Mouse (Mus musculus) urinary bladder, postnatal 10 days (tissue): ENCODE results near the gene Agap1.

Experiments
- DNase-seq: peaks from one replicate; pipeline ENCODE4 v3.0.0; 2022; ENCODE audit warnings: low spot score

The Agap1 gene

DNA sequence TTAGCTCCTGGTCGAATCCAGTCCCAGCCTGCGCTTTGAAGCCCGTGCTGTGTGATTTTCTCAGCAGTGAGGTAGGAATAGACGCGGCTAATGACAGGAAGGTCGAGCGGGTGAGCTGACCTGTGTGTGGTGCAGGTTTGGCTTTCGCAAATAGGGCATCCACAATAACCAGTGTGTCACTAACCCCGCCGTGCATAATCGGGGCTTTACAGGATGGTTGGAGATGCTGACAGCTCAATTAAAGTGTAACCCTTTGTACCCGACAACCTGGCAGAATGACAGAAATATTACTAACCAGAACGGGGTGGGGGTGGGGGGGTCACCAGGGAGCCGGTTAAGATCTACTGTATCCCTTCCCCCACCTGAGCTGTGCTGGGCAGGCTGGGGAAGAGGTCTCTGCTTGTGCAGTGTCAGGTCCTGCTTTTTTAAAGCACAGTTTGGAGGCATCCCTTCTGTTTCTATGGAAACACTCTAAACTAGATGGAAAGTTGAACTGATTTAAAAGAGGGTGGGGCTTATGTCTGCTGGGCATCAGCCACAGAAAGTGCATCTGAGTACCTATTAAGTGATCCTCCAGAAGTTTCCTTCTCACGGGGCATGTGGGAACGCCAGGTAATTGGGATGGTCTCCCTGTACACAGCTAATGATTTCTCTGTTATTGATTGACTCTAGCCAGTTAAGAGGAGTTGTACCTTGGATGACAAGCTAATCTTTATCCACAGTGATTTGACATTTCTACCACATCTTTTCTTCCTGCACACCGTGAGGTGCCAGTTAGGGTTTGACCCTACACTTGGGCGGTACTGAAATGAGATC, 259.8 kb downstream of the Agap1 start:
- no peak for DNase-seq

- DNase-seq: no peak
Measured at GRCm38 (mm10) chr1:89716234-89716633, 261.6 kb downstream of the Agap1 start.

DNA sequence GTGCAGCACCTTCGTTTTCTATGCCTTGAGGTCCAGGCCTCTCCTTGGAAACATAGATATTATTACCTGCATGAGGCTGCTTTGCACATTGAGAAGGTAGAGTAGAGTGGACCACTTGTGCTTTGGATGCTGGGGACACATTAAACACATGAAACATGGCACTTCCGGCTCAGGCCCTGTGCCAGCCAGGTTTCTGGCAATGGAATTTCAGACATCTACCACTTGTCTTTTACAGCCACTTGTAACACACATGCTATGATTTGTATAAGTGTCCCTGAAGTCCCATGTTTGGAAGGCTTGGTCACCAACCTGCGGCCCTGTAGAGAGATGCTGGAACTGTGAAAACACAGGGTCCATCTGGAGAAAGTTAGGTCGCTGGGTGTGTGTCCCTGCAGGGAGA, 262.5 kb downstream of the Agap1 start:
- DNase-seq: no peak

- DNase-seq: no peak
Measured at GRCm38 (mm10) chr1:89718782-89719403, 264.3 kb downstream of the Agap1 start.

- DNase-seq: no peak
Measured at GRCm38 (mm10) chr1:89724141-89724540, 269.5 kb downstream of the Agap1 start.

DNA sequence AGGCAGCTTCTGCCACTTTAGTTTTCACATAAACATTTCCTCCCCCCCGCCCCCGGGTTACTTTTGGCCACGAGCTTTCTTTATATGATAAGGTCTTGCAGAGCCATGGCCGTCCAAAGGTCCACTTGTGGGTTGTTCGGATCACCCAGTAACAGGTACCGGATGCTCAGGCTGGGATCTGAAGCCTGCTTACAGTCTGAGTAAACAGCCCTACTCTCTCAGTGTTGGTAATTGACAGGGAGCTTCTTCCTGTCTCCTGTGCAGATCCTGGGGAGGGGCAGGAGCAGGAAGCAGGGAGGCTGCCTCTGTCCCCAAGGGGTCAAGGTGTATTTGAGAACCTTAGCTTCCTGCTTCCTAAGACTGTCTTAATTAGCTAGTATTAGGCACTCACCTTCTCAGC, 269.9 kb downstream of the Agap1 start:
- DNase-seq: no peak

DNA sequence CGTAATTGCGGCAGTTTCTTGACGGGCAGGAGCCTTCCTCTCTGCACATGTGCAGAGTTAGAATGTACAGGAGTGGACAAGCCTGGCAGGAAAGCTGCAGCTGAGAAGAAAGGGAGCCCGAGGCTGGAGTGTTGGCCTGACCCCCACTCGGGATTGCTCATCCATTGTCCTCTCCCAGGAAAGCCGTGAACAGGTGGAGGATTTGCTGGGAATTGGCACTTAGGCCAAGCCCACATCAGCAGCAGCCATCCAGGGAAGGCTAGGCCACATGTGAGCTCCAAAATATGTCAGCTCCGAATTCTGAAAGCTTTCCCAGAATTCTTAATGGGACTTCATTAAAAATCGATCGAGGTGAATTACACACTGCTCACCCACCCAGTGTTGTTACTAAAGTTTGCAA, 270.4 kb downstream of the Agap1 start:
- no peak for DNase-seq

DNA sequence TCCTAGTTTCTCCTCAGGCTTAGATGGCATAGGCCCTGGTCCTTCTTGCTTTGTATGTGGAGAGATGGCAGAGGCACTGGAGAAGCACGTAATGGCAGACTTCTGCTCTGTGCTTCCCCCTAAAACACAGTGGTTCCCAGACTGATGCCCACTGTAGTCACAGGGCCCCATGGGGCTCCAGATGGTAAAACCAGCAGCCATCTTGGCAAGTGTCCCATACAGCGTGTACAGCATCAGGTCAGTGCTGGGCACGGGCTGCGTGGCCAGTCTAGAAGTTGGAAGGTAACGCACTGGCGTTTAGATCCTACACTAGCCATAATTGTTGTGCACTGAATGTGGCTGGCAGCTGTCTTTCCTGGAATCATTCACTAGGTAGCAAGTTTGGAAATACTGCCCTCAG, 273.9 kb downstream of the Agap1 start:
- no peak for DNase-seq

DNA sequence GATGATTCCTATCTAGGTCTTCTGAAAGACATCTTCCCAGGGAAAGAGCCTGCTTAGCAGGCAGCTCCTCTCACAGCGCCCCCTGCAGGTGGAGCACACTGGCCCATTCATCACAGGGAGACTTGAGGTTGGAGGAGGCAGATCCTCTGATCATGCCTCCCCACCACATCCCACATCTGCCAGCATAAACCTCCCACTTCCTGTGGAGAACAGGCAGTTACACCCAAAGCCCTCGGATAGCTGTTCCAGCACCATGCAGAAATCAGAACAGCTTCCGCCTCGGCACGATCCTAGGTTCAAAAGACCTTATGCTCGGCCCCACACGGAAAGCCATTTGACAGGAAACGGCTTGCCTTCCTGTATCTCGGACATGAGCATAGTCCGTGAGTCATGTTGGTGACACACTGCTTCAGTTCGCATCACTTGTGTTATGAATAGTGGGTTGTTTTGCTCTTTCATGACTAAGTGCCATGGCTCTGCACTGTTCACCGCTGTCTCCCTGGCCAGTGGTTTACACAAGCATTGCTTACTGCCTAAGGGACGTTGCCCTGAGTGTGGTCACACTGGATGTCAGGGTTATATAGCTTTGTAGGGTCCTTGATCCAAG, 276.1 kb downstream of the Agap1 start:
- no peak for DNase-seq

DNA sequence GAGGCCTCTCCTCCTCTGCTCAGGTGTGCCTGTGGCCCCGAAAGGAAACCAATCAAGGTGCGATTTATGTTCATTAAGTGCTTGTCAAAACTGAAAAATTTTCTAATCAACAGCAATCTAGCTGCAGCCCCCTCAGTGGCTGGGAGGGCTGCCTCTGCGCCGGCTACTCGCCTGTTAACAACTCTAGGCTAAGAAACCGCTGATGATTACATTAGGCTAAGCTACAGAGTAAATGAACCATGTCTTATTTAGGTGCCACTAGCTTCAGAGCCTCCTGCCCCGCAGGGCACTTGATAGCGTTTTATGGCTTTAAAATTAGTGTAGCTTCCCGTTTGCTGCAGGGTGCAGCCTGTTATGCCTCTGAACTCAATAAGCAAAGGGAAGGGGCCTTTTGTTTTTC, 279.8 kb downstream of the Agap1 start:
- no peak for DNase-seq

DNA sequence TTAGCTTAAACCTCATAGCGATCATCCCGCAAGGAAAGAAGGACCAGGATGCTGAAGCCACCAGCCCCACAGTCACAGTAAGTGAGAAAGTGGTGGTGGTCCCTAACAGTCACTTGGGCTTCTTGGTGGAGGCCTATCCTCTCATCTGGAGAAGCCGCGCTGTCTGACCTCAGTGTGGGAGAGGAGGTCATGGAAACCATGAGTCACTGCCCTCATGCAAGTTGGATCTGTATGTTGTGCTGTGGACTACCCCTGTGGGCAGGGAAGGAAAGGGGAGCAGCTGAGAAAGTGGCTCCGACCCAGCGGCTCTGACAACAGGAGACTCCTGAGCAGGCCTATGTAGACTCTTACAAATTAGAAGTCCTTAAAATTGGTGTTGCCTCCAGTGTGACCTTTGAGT, 280.5 kb downstream of the Agap1 start:
- no peak for DNase-seq

DNA sequence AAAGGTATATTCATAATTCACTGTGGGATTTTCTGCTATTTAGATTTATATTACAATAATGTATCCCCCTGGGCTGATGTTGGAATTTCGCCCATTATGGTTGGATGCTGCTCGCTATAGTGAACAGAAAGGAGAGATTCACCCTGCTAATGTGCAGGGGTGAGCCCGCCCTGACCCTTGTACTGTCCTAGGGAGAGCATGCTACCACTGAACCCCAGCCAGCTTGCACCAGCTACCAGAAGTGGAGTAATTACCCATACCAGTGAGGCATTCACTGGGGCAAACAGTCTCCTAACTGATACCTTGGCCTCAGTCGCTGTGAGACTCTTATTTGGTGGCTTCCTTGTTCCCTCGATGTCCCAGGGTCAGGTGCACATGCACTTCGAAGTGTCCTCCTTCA, 281.4 kb downstream of the Agap1 start:
- no peak for DNase-seq

DNA sequence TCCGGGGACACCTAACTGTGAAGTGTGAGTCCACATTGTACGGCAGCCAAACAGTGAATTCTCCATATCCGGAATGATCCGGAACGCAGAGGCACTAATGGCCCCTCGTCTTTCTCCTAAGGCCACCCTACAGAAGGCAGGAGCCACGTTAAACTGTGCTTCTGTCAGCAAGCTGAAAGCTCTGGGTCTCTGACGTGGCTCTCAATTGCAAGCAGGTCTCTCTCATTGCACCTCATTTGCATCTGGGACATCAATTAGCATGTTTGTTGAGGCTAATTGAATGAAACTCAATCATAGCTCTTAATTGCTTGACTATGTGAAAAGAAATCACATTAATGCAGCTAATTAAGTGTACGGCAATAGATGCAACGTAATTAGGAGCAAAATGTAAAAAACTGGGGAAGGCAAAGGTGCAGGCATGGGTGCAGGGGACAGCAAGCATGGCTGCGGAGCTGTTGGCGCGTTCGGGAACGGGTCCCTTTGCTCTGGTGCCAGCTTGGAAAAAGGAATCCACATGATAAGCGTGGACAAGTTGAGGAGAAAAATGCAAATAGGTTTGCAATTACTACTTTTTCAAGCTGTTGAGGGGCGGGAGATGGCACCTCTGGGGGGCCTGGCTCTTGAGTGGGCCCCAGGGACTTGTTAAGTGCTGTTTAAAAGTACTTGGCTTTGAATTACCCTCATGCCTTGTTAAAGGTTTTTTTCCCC, 284.6 kb downstream of the Agap1 start:
- no peak for DNase-seq

- no peak for DNase-seq
Measured at GRCm38 (mm10) chr1:89739775-89740099, 285.1 kb downstream of the Agap1 start.

GRCm38 (mm10) chr1:89742359-89742758, 287.8 kb downstream of the Agap1 start:
- no peak for DNase-seq

DNA sequence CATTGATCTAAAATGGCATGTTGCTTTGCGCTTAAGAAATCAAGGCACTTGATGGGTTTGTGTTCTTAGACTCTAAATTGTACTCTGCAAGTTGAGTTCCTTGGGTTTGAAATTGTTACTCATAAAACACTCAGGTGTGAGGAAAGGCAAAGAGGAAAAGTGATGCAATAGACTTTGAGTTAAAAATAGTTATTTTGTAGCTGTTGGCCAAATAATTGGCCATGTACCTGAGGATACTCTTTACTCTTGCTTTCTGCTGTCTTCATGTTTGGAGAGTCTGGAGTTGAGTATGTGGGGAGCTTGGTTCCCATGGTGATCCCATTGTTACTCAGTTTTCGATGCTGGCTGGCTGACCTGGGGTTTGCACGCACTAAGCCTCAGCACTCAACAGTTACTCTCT, 291.6 kb downstream of the Agap1 start:
- DNase-seq: no peak

GRCm38 (mm10) chr1:89749666-89750065, 295.1 kb downstream of the Agap1 start:
- no peak for DNase-seq

DNA sequence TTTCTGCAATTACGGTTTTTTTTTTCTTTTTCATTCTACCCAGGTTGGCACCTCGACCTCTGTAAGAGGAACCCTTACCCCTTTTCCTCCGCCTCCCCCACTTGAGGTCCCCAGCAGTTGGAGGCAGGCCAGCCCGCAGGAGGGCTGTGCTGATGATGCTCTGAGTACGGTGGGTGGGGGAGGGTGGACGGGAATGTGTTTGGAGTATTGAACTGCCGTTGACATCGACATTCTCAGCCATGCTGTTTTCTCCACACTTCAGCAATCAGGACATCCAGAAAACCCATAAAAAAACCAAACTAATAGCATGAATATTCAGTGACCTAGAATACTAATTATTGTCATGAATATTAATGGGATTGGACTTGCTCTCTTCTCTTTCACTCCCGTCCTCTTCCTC, 295.9 kb downstream of the Agap1 start:
- DNase-seq: no peak

DNA sequence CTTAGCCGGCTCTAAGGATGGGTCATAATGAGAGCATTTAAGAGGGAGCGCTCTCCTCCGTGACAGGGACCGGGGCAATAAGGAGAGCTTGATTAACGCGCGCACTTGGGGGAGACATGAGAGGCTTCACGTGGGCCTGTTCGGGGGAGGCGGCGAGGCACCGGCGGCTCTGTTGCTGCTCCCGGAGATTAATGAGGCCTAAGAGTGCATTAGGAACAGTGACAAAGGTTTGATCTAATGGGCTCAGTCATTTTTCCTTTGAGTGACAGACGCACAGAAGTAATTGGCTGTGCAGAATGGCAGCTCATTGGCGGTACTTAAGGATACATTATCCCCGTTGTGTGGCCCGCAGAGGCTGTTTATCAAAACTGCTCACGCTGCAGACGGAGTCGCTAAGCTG, 296.3 kb downstream of the Agap1 start:
- no peak for DNase-seq

GRCm38 (mm10) chr1:89751344-89751743, 296.7 kb downstream of the Agap1 start:
- DNase-seq: no peak

DNA sequence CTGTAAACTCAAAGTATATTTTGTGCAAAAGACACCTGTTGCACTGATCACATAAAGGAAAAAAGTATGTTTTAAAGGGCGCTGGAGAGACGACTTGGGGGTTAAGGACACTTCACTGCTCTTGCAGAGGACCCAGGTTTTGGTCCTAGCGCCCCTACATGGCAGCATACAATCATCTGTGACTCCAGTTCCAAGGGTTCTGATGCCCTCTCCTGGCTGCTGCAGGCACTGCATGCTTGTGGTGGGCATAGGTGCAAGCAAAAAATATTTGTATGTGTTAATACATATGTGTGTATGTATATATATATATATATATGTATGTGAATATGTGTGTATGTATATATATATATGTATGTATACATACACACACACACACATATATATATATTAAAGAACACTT, 298.1 kb downstream of the Agap1 start:
- DNase-seq: no peak

DNA sequence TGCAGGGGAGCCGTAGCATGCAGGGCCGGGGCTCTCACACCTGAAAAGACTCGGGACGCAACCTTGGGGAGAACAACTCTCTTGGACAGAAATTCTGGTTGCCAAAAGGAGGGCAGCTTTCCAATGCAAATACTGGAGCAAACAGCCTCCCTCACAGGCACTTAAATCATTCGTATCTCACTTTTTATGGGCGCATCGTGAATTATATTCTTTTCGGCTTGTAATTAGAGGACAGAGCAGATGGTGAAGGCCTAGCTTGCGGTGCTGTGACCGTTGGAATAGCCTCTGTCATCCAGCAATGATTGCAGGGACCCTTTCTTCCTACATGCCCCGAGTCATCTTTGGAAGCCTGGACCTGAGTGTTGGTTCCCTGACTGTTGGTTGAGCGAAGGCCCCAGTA, 300.8 kb downstream of the Agap1 start:
- no peak for DNase-seq

DNA sequence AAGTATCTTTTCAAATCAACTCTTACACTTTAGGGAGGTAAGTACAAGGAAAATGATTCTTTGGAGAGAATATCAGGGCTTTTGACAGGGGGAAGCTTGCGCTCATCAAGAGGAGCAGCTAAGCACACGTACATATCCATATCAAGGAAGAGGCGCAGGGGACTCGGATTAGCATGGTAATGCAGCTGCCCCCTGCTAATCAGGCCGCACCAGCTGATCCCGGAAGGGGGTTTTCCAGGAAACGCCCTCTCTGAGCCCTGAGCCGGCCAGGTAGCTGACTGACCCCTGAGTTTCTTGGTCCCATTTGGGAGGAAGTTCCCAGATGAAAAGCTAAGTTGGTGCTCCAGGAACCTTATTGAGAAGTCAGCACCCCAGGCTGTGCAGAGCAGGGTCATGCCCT, 301.8 kb downstream of the Agap1 start:
- no peak for DNase-seq
